Mouse (Mus musculus) C2C12 (cell line): ENCODE measurements around the gene Slc12a4. TPM values are rescaled to one million over a fixed set of nuclear protein-coding genes. Genes with fewer than 3 reads are reported as not detected.

Experiments
- H3K27me3 ChIP-seq: one replicate; pipeline ENCODE4 v1.6.1; 2011; ENCODE audit not compliant: control insufficient read depth, insufficient read depth, insufficient read length
- H3K36me3 ChIP-seq: one replicate; pipeline ENCODE4 v1.6.1; 2011; ENCODE audit not compliant: control insufficient read depth, insufficient read depth
- H3K4me3 ChIP-seq: one replicate; pipeline ENCODE4 v1.5.1; 2011; ENCODE audit warnings: mild to moderate bottlenecking, control low read depth; ENCODE audit not compliant: poor library complexity, insufficient read depth, severe bottlenecking
- H3K79me2 ChIP-seq: one replicate; pipeline ENCODE4 v1.6.1; 2011; ENCODE audit not compliant: control insufficient read depth, insufficient read depth
- H3K79me3 ChIP-seq: one replicate; pipeline ENCODE4 v1.6.1; 2011; ENCODE audit warnings: low read depth, control low read depth
- H3ac ChIP-seq: one replicate; pipeline ENCODE3; 2011; ENCODE audit warnings: low read depth; ENCODE audit not compliant: control insufficient read depth, insufficient read length
- CEBPB ChIP-seq: IDR thresholded peaks from one replicate; pipeline ENCODE4 v1.6.1; 2011; ENCODE audit warnings: low read depth, mild to moderate bottlenecking, control low read depth, moderate library complexity
- CTCF ChIP-seq: IDR thresholded peaks from one replicate; pipeline ENCODE4 v1.5.1; 2011; ENCODE audit not compliant: control insufficient read depth, insufficient read depth, insufficient read length
- FOSL1 ChIP-seq: IDR thresholded peaks from one replicate; pipeline ENCODE4 v1.8.0; 2011; ENCODE audit warnings: mild to moderate bottlenecking, low read length; ENCODE audit not compliant: poor library complexity, insufficient read depth, severe bottlenecking
- MAX ChIP-seq: IDR thresholded peaks from one replicate; pipeline ENCODE4 v1.6.1; 2011; ENCODE audit warnings: mild to moderate bottlenecking, control low read depth
- MYOD1 ChIP-seq: IDR thresholded peaks from one replicate; pipeline ENCODE4 v1.6.1; 2011; ENCODE audit warnings: low read depth; ENCODE audit not compliant: control insufficient read depth, insufficient read length
- MYOG ChIP-seq: IDR thresholded peaks from one replicate; pipeline ENCODE4 v1.6.1; 2011; ENCODE audit not compliant: control insufficient read depth, insufficient read length; ENCODE audit errors: extremely low read depth
- USF1 ChIP-seq: IDR thresholded peaks from one replicate; pipeline ENCODE4 v1.6.1; 2011; ENCODE audit warnings: low read depth, mild to moderate bottlenecking, control low read depth, moderate library complexity
- polyA plus RNA-seq: library from polyadenylated mRNA; unstranded; fragments of >200 nt; fragmentation: generic; extraction: Trizol; gene quantifications from one replicate; pipeline ENCODE4 v1.2.1, GENCODE M21; 2012; ENCODE audit warnings: missing spikeins

The Slc12a4 gene
- polyA plus RNA-seq, 1 experiment = 79.1 TPM

- TF ChIP-seq FOSL1 = no peak
- no peak for TF ChIP-seq MAX
- TF ChIP-seq CTCF = no peak
- TF ChIP-seq USF1 = no peak
- Histone ChIP-seq H3K79me3 (no peaks in the 10 kb centered on the region), H3K36me3 (peaks cover 58% of the 10 kb centered on the region), H3K27me3 (no peaks in the 10 kb centered on the region), H3K79me2 (no peaks in the 10 kb centered on the region), H3ac (no peak overlapping the region), H3K4me3 (no peak overlapping the region)
These were observed 14.7 kb downstream of the Slc12a4 start for GRCm38 (mm10) chr8:105951057-105951659.

DNA sequence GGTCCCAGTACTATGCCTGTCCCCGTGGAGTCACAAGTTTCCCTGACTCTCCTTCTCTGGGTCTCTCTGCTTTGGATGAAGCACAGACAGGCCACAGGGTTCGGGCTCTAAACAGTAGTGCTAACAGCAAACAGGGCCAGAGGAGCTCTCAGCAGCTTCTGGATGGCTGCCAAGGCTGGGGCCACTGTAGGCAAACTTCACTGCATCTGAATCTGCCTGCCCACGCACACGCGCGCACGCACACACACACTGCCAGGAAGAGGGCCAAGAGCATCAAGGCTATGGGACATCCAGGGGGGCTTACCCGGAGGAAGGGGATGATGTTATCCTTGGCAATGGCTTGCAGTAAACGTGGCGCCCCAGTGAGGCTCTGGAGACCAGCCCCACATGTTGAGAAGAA, 16.5 kb downstream of the Slc12a4 start:
- Histone ChIP-seq H3K27me3 (no peaks in the 10 kb centered on the region), H3K36me3 (peaks cover 59% of the 10 kb centered on the region), H3K79me2 (no peaks in the 10 kb centered on the region), H3K79me3 (no peaks in the 10 kb centered on the region), H3ac (no peak overlapping the region), H3K4me3 (no peak overlapping the region)
- TF ChIP-seq CTCF = no peak
- no peak for TF ChIP-seq MYOD1
- no peak for TF ChIP-seq CEBPB
- TF ChIP-seq MYOG = no peak
- no peak for TF ChIP-seq USF1
- no peak for TF ChIP-seq MAX
- no peak for TF ChIP-seq FOSL1

DNA sequence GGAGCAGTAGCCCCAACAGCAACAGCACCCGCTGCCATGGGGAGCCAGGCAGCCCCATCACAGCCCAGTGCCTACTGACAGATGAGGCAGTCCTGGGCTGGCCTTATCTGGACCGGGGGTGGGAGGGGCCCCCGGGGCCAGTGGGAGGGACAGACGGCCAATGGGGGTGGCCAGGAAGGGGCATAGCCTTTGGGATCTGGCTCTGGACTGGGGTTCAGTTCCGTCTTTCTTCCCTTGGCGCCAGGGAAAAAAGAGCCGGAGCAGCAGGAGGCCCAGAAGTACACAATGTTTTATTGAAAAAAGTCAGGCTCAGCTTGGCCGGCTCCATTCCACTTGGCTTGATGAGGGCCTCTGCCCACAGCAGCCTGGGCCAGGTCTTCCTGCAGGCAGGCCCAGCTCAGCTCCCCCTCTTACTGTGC, 22.6 kb downstream of the Slc12a4 start, which contains the start of gene Lcat:
TSS of gene Lcat (minus strand) at position 62 of the 419 bp plus-strand sequence.
- Histone ChIP-seq H3K36me3 (peaks cover 58% of the 10 kb centered on the region), H3K4me3 (no peak within 1 kb of the TSS), H3K79me2 (no peaks in the 10 kb centered on the region), H3K27me3 (no peaks in the 10 kb centered on the region), H3K79me3 (no peaks in the 10 kb centered on the region), H3ac (no peak within 1 kb of the TSS)
- TF ChIP-seq MYOD1 (no peak), MYOG (no peak), FOSL1 (no peak), CEBPB (no peak), USF1 (no peak), MAX (no peak), CTCF (no peak)

GRCm38 (mm10) chr8:105942542-105942941, 23.4 kb downstream of the Slc12a4 start:
- Histone ChIP-seq H3K79me3 (no peaks in the 10 kb centered on the region), H3ac (no peak overlapping the region), H3K27me3 (no peaks in the 10 kb centered on the region), H3K36me3 (peaks cover 58% of the 10 kb centered on the region), H3K79me2 (no peaks in the 10 kb centered on the region), H3K4me3 (no peak overlapping the region)
- no peak for TF ChIP-seq MAX
- TF ChIP-seq MYOG = no peak
- no peak for TF ChIP-seq MYOD1
- no peak for TF ChIP-seq CEBPB
- no peak for TF ChIP-seq USF1
- TF ChIP-seq FOSL1 = no peak
- no peak for TF ChIP-seq CTCF

- peaks cover 58% of the 10 kb centered on the region for H3K36me3 ChIP-seq
- TF ChIP-seq MAX = no peak
- no peak for TF ChIP-seq CEBPB
- TF ChIP-seq MYOD1 = no peak
- no peak for TF ChIP-seq FOSL1
- no peak for TF ChIP-seq USF1
- TF ChIP-seq MYOG = no peak
- TF ChIP-seq CTCF = no peak
- no peak overlapping the region for H3ac ChIP-seq
- no peaks in the 10 kb centered on the region for H3K79me2 ChIP-seq
- no peaks in the 10 kb centered on the region for H3K27me3 ChIP-seq
- H3K79me3 ChIP-seq = no peaks in the 10 kb centered on the region
- no peak overlapping the region for H3K4me3 ChIP-seq
These were observed 23.9 kb downstream of the Slc12a4 start for GRCm38 (mm10) chr8:105942026-105942425.

DNA sequence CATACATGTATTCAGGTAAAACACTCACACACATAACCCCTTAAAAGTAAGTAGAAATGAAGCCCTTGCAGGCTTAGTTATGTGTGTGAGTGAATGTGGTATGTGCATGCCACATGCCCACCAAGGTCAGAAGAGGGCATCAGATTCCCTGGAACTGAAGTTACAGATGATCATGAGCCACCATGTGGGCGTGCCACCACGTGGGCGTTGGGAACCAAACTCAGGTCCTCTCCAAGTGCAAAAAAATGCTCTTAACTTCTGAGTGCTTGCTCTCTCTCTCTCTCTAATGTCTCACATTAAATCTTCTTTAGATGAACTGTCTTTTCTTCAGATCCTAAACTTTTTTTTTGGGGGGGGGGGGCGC, 27.6 kb downstream of the Slc12a4 start, which contains the start of gene Psmb10:
TSS of gene Psmb10 (minus strand) at position 139 of the 364 bp plus-strand sequence.
- Histone ChIP-seq H3K27me3 (no peaks in the 10 kb centered on the region), H3ac (peak within 1 kb of the TSS; percentile 79), H3K36me3 (peaks cover 34% of the 10 kb centered on the region), H3K4me3 (peak within 1 kb of the TSS; percentile 71), H3K79me3 (peaks cover 2% of the 10 kb centered on the region), H3K79me2 (no peaks in the 10 kb centered on the region)
- TF ChIP-seq FOSL1 (no peak), MYOG (no peak), CEBPB (no peak), MYOD1 (no peak), USF1 (peak; percentile 71), MAX (peak; percentile 95)
